Mouse (Mus musculus): ENCODE data around the gene Alcam. TPM values are rescaled to one million over a fixed set of nuclear protein-coding genes. Genes with fewer than 3 reads are reported as not detected.

The Alcam gene
- polyA plus RNA-seq, 1 experiment = 1.6 TPM

- Histone ChIP-seq H3K9me3 (no peaks in the 10 kb centered on the region), H3K4me3 (replicated peaks) (no peak overlapping the region), H3K36me3 (replicated peaks; ENCODE audit: low read length) (no peaks in the 10 kb centered on the region), H3K27me3 (replicated peaks) (no peaks in the 10 kb centered on the region), H3K4me1 (no peaks in the 10 kb centered on the region)
- TF ChIP-seq GATA1 (IDR thresholded peaks at IDR 0.05; ENCODE audit: borderline replicate concordance, low read length) (no peak), FLI1 (IDR thresholded peaks at IDR 0.05; ENCODE audit: low read length) (no peak)
Measured at GRCm38 (mm10) chr16:52428505-52428904, 25.4 kb downstream of the Alcam start.

GRCm38 (mm10) chr16:52418568-52419158, 35.2 kb downstream of the Alcam start:
- Histone ChIP-seq H3K27me3 (replicated peaks) (no peaks in the 10 kb centered on the region), H3K4me1 (no peaks in the 10 kb centered on the region), H3K36me3 (replicated peaks; ENCODE audit: low read length) (no peaks in the 10 kb centered on the region), H3K9me3 (no peaks in the 10 kb centered on the region), H3K4me3 (replicated peaks) (no peak overlapping the region)
- no peak for TF ChIP-seq FLI1 (IDR thresholded peaks at IDR 0.05; ENCODE audit: low read length)
- no peak for TF ChIP-seq GATA1 (IDR thresholded peaks at IDR 0.05; ENCODE audit: borderline replicate concordance, low read length)

- Histone ChIP-seq H3K9me3 (no peaks in the 10 kb centered on the region), H3K4me1 (no peaks in the 10 kb centered on the region), H3K4me3 (replicated peaks) (no peak overlapping the region), H3K27me3 (replicated peaks) (no peaks in the 10 kb centered on the region), H3K36me3 (replicated peaks; ENCODE audit: low read length) (no peaks in the 10 kb centered on the region)
- TF ChIP-seq FLI1 (IDR thresholded peaks at IDR 0.05; ENCODE audit: low read length) = no peak
- no peak for TF ChIP-seq GATA1 (IDR thresholded peaks at IDR 0.05; ENCODE audit: borderline replicate concordance, low read length)
Measured at GRCm38 (mm10) chr16:52417982-52418381, 35.9 kb downstream of the Alcam start.

- TF ChIP-seq GATA1 (IDR thresholded peaks at IDR 0.05; ENCODE audit: borderline replicate concordance, low read length) (no peak), FLI1 (IDR thresholded peaks at IDR 0.05; ENCODE audit: low read length) (no peak)
- Histone ChIP-seq H3K4me3 (replicated peaks) (no peak overlapping the region), H3K4me1 (no peaks in the 10 kb centered on the region), H3K36me3 (replicated peaks; ENCODE audit: low read length) (no peaks in the 10 kb centered on the region), H3K9me3 (no peaks in the 10 kb centered on the region), H3K27me3 (replicated peaks) (no peaks in the 10 kb centered on the region)
Measured at GRCm38 (mm10) chr16:52417146-52417545, 36.7 kb downstream of the Alcam start.

GRCm38 (mm10) chr16:52413714-52414113, 40.2 kb downstream of the Alcam start:
- H3K4me3 ChIP-seq (replicated peaks) = no peak overlapping the region
- TF ChIP-seq GATA1 (IDR thresholded peaks at IDR 0.05; ENCODE audit: borderline replicate concordance, low read length) = no peak
- no peak for TF ChIP-seq FLI1 (IDR thresholded peaks at IDR 0.05; ENCODE audit: low read length)
- H3K9me3 ChIP-seq = no peaks in the 10 kb centered on the region
- no peaks in the 10 kb centered on the region for H3K4me1 ChIP-seq
- no peaks in the 10 kb centered on the region for H3K36me3 ChIP-seq (replicated peaks; ENCODE audit: low read length)
- no peaks in the 10 kb centered on the region for H3K27me3 ChIP-seq (replicated peaks)

GRCm38 (mm10) chr16:52406072-52406471, 47.8 kb downstream of the Alcam start:
- Histone ChIP-seq H3K36me3 (replicated peaks; ENCODE audit: low read length) (no peaks in the 10 kb centered on the region), H3K4me1 (no peaks in the 10 kb centered on the region), H3K9me3 (peaks cover 6% of the 10 kb centered on the region; the same call in 1 of the 2 replicates), H3K27me3 (replicated peaks) (no peaks in the 10 kb centered on the region), H3K4me3 (replicated peaks) (no peak overlapping the region)
- TF ChIP-seq FLI1 (IDR thresholded peaks at IDR 0.05; ENCODE audit: low read length) = no peak
- TF ChIP-seq GATA1 (IDR thresholded peaks at IDR 0.05; ENCODE audit: borderline replicate concordance, low read length) = no peak

- H3K36me3 ChIP-seq (replicated peaks; ENCODE audit: low read length) = no peaks in the 10 kb centered on the region
- no peaks in the 10 kb centered on the region for H3K27me3 ChIP-seq (replicated peaks)
- no peak overlapping the region for H3K4me3 ChIP-seq (replicated peaks)
- no peak for TF ChIP-seq FLI1 (IDR thresholded peaks at IDR 0.05; ENCODE audit: low read length)
- TF ChIP-seq GATA1 (IDR thresholded peaks at IDR 0.05; ENCODE audit: borderline replicate concordance, low read length) = no peak
- H3K9me3 ChIP-seq = peaks cover 6% of the 10 kb centered on the region; the same call in 1 of the 2 replicates
- no peaks in the 10 kb centered on the region for H3K4me1 ChIP-seq
Measured at GRCm38 (mm10) chr16:52405272-52405671, 48.6 kb downstream of the Alcam start.

- Histone ChIP-seq H3K36me3 (replicated peaks; ENCODE audit: low read length) (no peaks in the 10 kb centered on the region), H3K4me3 (replicated peaks) (no peak overlapping the region), H3K27me3 (replicated peaks) (no peaks in the 10 kb centered on the region), H3K4me1 (no peaks in the 10 kb centered on the region), H3K9me3 (no peaks in the 10 kb centered on the region)
- TF ChIP-seq GATA1 (IDR thresholded peaks at IDR 0.05; ENCODE audit: borderline replicate concordance, low read length) = no peak
- TF ChIP-seq FLI1 (IDR thresholded peaks at IDR 0.05; ENCODE audit: low read length) = no peak
Measured at GRCm38 (mm10) chr16:52399112-52399511, 54.8 kb downstream of the Alcam start.

GRCm38 (mm10) chr16:52386781-52387300, 67.0 kb downstream of the Alcam start:
- Histone ChIP-seq H3K4me1 (no peaks in the 10 kb centered on the region), H3K27me3 (replicated peaks) (no peaks in the 10 kb centered on the region), H3K9me3 (no peaks in the 10 kb centered on the region), H3K36me3 (replicated peaks; ENCODE audit: low read length) (no peaks in the 10 kb centered on the region), H3K4me3 (replicated peaks) (no peak overlapping the region)
- TF ChIP-seq GATA1 (IDR thresholded peaks at IDR 0.05; ENCODE audit: borderline replicate concordance, low read length) = no peak
- TF ChIP-seq FLI1 (IDR thresholded peaks at IDR 0.05; ENCODE audit: low read length) = no peak

- Histone ChIP-seq H3K27me3 (replicated peaks) (no peaks in the 10 kb centered on the region), H3K4me1 (no peaks in the 10 kb centered on the region), H3K9me3 (no peaks in the 10 kb centered on the region), H3K36me3 (replicated peaks; ENCODE audit: low read length) (no peaks in the 10 kb centered on the region), H3K4me3 (replicated peaks) (no peak overlapping the region)
- no peak for TF ChIP-seq FLI1 (IDR thresholded peaks at IDR 0.05; ENCODE audit: low read length)
- no peak for TF ChIP-seq GATA1 (IDR thresholded peaks at IDR 0.05; ENCODE audit: borderline replicate concordance, low read length)
Measured at GRCm38 (mm10) chr16:52383456-52384185, 70.3 kb downstream of the Alcam start.
